Mouse (Mus musculus) Patski (cell line): Measurements from ENCODE around the gene Kif12. TPM values are rescaled to one million over a fixed set of nuclear protein-coding genes. Genes with fewer than 3 reads are reported as not detected.

Experiments
- ATAC-seq: fragments of 100-300 bp; one replicate; pipeline ENCODE4 v1.8.0; 2021
- CTCF ChIA-PET: fragments of 350-600 bp; sonication (Branson Sonifier 250); formaldehyde crosslinking; loops from one replicate; lab custom pipeline; 2022; ENCODE audit warnings: inconsistent platforms; lab: Charles Lee
- POLR2A ChIA-PET: fragments of 350-600 bp; sonication (Branson Sonifier 250); formaldehyde crosslinking; loops from one replicate; lab custom pipeline; 2022; ENCODE audit warnings: antibody characterized with exemption, inconsistent platforms; lab: Charles Lee
- DNase-seq: peaks from one replicate; pipeline ENCODE4 v3.0.0-alpha.2; 2011; ENCODE audit warnings: low read depth, low spot score
- H3K27me3 ChIP-seq: fragments of 371-371 bp; one replicate; pipeline ENCODE4 v1.5.1; 2021
- CTCF ChIP-seq: fragments of 100-300 bp; IDR thresholded peaks from one replicate; pipeline ENCODE4 v1.5.1; 2021
- in situ Hi-C: fragments of 300-500 bp; cut with MboI; formaldehyde crosslinking; loops from 3 replicates; pipeline ENCODE4 v1.11.1; 2018; ENCODE audit warnings: low pct_unique_long_range_greater_than_20kb, mixed read lengths
- polyA plus RNA-seq: library from polyadenylated mRNA; unstranded; gene quantifications from one replicate; pipeline ENCODE4 v1.2.3, GENCODE M21; 2021

Gene Kif12
- polyA plus RNA-seq, 1 experiment from 2014 or later = 10.7 TPM

DNA sequence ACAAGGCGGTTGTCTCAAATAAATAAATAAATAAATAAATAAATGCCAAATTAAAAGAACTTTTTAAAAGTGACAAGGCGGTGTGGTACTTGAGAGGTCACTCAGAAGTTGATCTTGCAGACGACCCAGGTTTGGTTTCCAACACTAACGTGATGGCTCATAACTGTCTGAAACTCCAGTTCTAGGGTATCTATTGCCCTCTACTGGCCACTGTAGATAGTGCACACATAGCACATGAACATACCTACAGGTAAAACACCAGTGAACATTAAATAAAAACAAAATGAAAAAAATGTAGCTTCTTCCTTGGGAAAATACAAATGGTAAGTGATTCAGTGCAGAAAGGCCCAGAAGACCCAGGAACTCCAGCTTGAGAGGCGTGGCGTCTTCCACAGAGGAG is 24.7 kb downstream of the Kif12 start:
- ATAC-seq (no peak), DNase-seq (no peak)
- H3K27me3 ChIP-seq = no peaks in the 10 kb centered on the region
- CTCF ChIA-PET = no interaction called here
- POLR2A ChIA-PET = no interaction called here
- TF ChIP-seq CTCF = no peak
- in situ Hi-C loops = loop anchor here (25.0 kb wide), 1 partner anchor 585 kb away; the partner anchor contains the start of gene Rgs3

DNA sequence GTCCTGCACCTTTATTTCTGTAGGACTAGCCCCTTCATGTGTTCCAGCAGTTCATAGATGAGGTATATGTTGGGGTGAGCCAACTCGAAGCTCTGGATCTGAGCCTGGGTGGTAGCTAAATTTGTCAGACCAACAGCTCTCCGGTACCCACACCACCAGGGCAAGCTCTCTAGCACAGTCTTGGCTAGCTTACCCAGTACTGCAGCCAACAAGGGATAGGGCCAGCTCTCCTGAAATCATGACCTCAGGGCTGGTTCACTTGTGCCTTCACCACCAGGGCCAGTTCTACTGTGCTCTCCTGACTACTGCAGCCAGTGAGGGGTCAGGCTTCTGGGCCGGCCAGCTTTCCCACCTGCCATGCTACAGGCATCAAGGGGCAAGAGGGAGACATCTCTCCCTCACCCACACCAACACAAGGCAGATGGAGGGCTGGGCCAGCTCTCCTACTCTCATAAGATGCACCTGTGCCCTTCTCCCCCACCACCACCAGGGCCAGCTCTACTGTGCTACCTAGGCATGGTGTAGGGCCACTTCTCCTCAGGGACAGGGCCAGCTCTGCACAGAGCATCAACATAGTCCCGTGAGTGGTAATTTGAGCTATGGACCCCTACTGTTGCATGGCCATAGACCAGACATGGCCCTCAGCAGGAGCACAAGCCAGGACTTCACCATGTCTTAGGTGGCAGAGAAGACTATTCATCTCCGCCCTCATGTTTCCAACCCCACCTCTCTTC is 41.9 kb downstream of the Kif12 start:
- CTCF ChIA-PET = interaction anchor here (1.3 kb wide), 1 partner anchor 25 kb away, joined by 3 read pairs; no protein-coding TSS in a partner anchor
- in situ Hi-C loops = loop anchor here (10.0 to 25.0 kb wide), 2 partner anchors 345 to 568 kb away; partner anchors contain the start of gene Rgs3
- POLR2A ChIA-PET = no interaction called here
- no peak for TF ChIP-seq CTCF
- no peaks in the 10 kb centered on the region for H3K27me3 ChIP-seq
- DNase-seq (no peak), ATAC-seq (no peak)

- TF ChIP-seq CTCF = no peak
- no peaks in the 10 kb centered on the region for H3K27me3 ChIP-seq
- in situ Hi-C loops = loop anchor here (10.0 to 25.0 kb wide), 2 partner anchors 340 to 563 kb away; partner anchors contain the start of gene Rgs3
- no peak for ATAC-seq
- peak; percentile 19 for DNase-seq
- ChIA-PET POLR2A (no interaction called here), CTCF (interaction anchor here (0.9 kb wide), 1 partner anchor 9 kb away, joined by 3 read pairs; no protein-coding TSS in a partner anchor)
These were observed 47.0 kb downstream of the Kif12 start for GRCm38 (mm10) chr4:63124861-63125466.

DNA sequence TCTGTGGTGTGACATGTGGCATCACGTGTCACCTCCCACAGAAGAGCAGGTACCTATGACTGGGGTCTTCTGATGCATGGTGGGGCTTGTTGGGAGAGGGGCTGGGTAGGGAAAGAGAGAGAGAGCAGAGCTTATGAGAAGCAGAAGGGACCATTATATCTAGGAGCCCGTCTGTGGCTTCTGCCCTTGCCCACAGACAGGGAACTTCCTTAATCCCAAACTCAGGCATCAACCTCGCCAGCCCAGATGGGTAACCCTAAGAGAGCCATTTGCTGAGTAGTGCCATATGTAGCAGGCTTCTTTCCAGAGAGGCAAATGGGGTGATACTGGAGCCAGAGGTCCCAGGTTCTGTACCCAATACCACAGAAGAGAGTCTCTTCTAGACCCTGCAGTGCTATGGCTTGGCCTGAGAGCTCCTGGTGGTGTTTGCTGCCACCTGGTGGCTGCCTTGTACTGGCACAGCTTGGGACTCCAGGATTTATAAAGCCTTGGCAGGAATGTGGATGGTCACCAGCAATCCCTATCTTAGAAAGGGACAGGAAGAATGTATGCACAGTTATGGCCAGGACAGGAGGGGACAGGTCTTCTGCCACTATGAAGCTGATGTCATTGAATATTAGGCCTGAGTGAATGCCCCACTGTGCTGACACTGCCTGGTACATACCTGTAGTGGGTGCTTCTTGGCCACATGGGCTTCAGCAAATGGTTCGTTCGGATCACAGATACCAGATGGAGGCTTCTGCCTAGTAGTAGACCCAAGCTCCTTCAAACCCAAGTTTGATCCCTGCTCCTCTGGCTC is 53.1 kb downstream of the Kif12 start:
- CTCF ChIA-PET = interaction anchor here (0.7 to 2.7 kb wide), 12 partner anchors 17 to 247 kb away, joined by 3 to 13 read pairs (median 5); no protein-coding TSS in a partner anchor
- no peaks in the 10 kb centered on the region for H3K27me3 ChIP-seq
- ATAC-seq (peak; percentile 84), DNase-seq (peak; percentile 37)
- POLR2A ChIA-PET = interaction anchor here (0.6 kb wide), 1 partner anchor 173 kb away, joined by 3 read pairs; no protein-coding TSS in a partner anchor
- peak; percentile 93 for TF ChIP-seq CTCF
- in situ Hi-C loops = no loop called here

Other genes starting within 250 kb of the Kif12 start
- gene Zfp618, start 206.6 kb downstream of the Kif12 start, polyA plus RNA-seq = 16.5 TPM
- 0.10 TPM for gene Ambp, start 17.3 kb downstream of the Kif12 start, polyA plus RNA-seq
- 4.2 TPM for gene Col27a1, start 41.9 kb upstream of the Kif12 start, polyA plus RNA-seq
- gene Orm1, start 172.4 kb upstream of the Kif12 start, polyA plus RNA-seq = 0.42 TPM
- 0.08 TPM for gene Orm3, start 184.0 kb upstream of the Kif12 start, polyA plus RNA-seq
- 1.7 TPM for gene Orm2, start 190.3 kb upstream of the Kif12 start, polyA plus RNA-seq
- gene Akna, start 231.2 kb upstream of the Kif12 start, polyA plus RNA-seq = 4.7 TPM